Mouse (Mus musculus): ENCODE results near the gene Ggt6.

The Ggt6 gene

DNA sequence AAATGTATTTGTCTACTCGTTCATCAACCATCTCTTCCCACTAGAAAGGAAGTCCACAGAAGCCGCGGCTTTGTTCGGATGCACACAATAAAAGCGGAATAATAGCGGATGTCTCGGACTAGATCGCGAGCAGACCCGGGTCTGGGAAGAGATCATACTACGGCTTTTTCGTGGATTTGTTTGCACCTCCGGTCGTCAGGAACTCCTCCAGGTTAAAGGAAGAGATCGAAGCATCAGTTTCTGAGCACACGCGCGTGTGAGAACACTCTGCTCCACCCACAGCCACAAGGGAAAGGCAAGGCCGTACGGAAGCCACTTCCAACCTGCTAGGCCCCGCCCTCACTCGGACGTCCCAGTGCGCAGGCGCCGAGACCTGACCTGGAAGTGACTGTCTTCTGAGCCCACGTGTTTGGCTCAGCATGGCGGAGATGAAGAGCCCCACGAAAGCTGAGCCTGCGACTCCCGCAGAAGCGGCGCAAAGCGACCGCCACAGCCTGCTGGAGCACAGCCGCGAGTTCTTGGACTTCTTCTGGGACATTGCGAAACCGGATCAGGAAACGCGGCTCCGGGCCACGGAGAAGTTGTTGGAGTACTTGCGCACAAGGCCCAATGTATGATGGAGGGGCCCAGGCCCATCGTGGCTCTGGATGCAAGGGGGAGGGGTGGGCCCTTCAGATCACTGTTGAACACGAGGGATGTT is 5.8 kb downstream of the Ggt6 start, which contains the start of gene Mybbp1a:
Gene Mybbp1a, plus strand, starts transcription at position 391 of the 700 bp plus-strand sequence.
- DNase-seq: peak; percentile 99

DNA sequence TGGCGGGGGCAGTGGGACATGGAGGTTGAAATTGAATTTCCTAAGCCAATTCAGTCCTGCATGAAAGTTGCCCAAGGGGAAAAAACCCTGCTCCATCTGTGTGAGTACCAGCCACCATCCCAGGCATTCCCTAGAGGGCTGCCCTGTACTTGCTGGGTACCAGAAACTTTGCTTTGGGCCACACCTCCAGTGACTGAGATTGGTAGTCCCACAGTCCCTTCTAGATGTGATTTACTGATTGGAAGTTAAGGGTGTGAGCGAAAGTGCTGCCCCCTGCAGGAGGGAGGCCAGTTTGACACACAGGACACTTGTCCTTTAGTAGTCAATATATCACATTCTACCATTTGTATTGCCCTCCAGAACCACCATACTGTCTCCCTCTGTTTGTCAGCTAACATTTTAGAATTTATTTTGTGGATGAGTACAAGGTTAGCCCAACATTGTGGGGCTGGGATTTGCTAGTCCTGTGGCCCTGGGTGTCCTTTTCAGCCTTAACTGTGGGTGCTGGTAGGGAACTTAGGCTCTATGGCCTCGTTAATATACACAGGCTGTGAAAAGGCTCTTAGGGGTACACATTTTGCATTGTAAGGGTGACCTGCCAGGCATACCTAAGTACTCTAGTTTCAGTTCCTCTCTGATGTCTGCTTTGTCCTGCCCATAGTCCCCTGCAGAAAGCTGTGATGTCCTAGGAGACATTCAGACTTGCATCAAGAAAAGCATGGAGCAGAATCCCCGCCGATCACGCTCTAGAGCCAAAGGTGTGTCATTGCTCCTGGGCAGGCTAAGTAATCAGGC is 11.2 kb downstream of the Ggt6 start:
- peak; percentile 73 for DNase-seq

DNA sequence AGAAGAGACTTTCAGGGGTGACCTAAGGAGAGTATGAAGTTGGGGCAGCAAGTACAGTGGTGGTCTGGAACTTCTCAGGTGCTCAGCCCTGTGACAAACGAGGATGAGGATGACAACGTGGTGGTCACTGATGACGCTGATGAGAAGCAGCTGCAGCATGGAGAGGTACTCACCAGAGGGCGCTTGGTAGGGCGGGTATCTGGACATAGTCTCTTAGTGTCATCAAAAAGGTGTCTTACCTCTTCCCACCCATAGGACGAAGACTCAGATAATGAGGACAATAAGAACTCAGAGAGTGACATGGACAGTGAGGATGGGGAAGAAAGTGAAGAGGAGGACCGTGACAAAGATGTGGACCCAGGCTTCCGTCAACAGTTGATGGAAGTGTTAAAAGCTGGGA is 12.1 kb downstream of the Ggt6 start:
- no peak for DNase-seq

DNA sequence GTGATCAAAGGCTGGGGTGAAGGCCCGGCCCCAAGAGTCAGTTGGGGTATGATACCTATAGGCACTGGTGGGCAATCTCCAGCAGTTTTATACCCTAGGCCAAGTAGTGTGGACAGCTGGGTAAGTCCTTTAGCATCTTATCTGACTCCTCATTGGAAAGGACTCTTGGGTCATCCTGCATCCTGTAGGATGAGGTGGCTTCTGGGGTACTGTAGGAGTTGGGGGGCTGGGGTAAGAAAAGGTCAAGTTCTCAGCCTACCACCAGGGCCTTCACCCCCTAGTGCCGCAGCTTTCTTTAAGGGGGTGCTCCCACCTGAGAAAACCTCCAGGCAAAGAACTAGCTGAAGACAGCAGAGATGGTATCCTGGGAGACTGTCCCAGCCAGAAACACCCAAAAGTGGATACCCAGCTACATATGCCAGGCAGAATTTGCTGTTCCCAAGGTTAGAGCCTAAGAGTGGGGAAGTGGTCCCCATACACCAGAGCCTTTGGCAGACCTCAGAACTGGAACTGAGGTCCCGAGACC is 16.9 kb downstream of the Ggt6 start:
- DNase-seq: no peak

- no peak for DNase-seq
Observed at GRCm38 (mm10) chr11:72453105-72453953, 18.0 kb downstream of the Ggt6 start.

- no peak for DNase-seq
Observed at GRCm38 (mm10) chr11:72455694-72456093, 20.4 kb downstream of the Ggt6 start.

DNA sequence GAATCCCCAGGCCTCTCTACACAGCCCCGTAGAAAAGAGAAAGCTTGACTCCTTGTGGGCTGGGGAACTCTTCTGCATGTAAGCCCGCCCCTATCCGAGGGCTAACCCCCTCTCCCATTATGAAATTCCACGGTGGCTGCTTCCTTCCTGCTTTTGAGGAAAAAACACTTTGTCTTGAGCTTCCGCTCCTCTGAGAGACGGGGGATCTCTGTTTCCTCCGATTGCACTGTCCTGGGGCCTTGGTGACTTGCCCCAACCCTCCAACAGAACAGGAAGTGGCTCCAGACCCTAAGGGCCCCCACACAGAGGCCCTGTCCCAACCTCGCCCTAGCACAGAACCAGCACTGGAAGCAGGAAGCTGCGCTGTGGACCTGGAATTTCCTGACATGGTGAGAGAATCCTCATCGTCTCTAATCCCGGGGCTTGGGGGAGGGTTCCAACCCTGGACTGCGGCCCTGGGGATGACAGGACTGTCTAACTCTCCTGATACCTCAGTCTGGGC is 22.7 kb downstream of the Ggt6 start:
- DNase-seq: no peak

DNA sequence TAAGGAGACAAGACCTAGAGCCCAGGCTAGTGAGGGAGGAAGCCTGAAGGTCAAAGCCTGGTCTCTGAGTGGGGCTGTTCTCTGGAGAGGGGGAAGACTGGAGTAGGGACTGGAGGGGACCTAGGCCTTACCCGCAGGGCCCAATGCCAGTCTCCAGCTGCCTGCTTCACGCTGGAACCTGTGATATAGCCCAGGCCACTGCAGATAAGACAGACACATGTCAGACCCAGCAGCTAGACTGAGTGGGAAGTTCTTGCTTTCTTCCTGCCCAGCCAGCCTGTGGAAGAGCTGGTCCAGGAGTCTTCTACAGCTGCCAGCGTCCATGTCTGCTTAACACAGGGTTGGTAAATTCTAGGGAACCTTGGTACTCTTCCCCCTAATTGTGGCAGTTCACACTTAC is 23.2 kb downstream of the Ggt6 start:
- no peak for DNase-seq

DNA sequence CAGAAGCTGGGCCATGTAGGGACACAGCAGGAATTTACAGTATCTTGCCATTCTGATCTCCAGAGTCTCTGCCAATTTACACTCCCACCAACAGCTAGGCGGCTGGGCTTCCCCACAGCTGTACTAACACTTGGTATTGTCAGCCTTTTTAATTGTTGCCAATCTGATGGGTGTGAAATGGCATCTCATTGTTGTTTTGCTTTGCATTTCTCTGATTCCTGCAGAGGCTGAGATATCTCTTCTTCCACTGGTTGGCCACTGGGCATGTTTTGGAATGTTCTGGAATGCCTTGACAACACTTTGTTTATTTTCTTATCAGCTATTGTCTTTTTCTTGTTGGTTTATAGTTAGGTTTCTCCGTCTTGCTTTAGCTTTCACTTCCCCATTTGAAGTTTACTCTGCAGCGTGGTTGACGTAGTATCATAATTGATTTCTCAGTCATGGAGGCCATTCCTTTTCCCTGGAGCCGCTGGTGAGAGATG is 26.2 kb downstream of the Ggt6 start:
- DNase-seq: no peak

DNA sequence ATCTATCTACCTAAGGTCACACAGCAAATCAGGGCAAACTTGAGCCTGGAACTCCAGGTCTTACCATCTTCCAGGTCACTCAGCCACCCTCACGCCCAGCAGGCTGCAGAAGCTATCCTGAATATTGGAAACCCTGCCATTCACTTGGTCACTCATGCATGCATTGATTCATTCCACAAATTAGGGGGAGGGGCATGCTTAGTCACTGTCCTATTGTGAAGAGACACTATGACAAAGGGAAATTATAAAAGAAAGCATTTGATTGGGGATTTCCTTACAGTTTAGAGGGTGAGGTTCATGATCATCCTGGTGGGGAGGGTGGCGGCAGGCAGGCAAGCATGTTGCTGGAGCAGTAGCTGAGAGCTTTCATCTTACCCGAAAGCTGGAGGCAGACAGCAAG is 29.5 kb downstream of the Ggt6 start:
- DNase-seq: no peak

GRCm38 (mm10) chr11:72465978-72466693 is 30.8 kb downstream of the Ggt6 start:
- DNase-seq: no peak

DNA sequence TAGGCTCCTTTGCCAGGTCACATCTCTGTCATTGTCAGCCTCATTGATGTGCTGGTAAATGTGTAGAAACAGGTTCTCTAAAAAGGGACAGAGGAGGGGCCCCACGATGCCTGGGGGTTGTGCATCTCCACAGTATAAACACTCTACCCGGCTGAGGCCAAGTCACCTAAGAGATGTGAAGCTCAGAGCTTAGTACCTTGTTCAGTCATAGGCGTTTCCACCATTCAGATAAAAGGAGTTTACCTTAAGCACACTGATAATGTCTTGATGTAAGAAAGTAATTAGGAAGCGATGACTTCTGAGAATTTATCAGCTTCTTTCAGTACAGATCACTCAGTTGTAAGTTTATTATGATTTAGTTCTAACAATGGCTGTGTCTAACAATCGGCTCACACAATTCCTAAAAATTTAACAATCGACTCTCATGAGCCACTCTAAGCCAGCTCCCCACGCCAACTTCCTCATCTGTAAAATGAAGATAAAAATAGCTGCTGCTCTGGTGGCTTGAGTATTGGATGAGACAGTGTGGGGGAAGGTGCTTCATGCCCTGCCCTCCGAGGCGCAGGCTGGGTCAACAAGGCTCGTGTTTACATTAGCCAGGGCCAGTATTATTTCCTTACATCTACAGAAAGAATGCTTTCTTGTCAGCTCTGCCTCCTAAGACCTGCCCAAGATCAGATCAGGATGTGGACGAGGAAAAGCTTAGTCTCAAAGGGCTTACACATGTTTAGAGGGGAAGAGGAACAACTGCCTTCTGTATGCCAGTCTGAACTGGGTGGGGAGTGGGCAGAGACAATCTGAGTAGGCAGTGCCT is 31.6 kb downstream of the Ggt6 start:
- no peak for DNase-seq

DNA sequence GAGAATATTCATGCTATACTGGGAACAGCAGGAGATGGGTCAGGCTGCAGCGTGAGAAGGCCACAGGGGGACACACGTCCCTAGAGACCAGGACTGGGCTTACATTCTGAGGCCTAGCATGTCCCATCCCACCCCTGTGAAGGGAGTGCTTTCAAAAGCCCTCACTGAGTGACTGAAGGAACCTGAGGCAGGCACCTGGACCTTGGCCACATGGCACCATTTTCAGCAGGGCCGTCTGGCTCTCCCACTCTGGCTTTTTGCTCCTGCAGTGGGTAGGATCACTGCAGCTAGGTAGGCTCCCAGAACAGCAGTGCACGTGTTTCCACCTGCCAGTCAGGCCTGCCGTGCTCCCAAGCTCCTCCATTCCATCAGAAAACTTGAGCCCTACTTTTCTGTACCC is 33.2 kb downstream of the Ggt6 start:
- DNase-seq: no peak

GRCm38 (mm10) chr11:72469217-72469616 is 33.9 kb downstream of the Ggt6 start:
- peak; percentile 11 for DNase-seq

DNA sequence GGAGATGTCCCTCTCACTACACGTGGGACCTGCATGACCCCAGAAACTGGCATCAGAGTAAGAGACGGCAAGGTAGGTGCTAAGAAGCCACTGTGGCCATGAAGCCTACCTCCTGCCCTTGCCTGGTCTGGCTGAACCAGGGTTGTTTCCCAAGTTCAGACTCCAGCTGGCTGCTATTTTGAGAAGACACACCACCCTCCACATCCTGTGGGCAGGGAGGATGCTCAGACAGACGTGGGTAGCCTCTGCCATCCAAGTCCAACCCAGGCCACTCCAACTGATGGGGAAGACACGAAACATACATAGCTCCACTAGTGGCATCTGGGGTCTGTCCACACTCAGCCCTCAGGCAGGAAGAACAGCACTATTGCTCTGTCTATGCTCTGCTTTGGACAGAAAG is 34.7 kb downstream of the Ggt6 start:
- no peak for DNase-seq

DNA sequence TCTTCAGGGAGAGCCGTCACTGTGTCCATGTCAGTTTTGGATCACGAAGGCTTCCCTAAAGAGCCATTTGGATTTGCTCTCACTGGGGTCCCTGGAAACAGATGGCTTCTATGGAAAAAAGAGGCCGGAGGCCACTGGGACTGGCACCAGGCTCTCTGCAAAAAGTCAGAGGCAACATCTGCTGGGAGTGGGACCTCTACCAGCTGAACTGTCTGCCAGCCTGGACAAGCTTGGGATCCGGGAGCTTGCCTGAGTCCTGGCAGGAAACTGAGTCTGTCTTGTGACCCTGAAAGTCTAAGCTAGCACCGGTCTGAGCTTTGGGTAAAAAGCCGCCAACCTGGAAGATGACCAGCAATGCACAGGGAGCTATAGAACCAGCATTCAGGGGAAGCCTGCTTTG is 36.1 kb downstream of the Ggt6 start:
- DNase-seq: no peak

- no peak for DNase-seq
Observed at GRCm38 (mm10) chr11:72473540-72473939, 38.2 kb downstream of the Ggt6 start.

DNA sequence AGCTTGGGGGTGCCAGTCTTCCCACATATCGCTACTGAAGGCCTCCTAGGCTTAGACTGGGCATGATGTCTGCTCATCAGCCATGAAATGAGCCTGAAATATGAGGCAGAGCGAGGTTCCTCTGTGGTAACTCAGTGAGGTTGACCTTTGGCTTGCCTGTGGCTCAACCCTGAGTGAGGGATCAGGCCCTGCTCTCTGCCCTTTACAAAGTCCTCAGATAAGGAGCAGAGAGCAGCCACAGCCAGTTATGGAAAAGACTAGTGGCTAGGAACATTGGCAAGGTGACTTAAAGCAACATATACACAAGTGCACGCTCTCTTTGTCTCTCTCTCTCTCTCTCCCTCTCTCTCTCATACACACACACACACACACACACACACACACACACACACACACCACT is 39.6 kb downstream of the Ggt6 start:
- DNase-seq: no peak

GRCm38 (mm10) chr11:72475408-72475807 is 40.1 kb downstream of the Ggt6 start:
- no peak for DNase-seq

- no peak for DNase-seq
Observed at GRCm38 (mm10) chr11:72476074-72476625, 40.8 kb downstream of the Ggt6 start.

DNA sequence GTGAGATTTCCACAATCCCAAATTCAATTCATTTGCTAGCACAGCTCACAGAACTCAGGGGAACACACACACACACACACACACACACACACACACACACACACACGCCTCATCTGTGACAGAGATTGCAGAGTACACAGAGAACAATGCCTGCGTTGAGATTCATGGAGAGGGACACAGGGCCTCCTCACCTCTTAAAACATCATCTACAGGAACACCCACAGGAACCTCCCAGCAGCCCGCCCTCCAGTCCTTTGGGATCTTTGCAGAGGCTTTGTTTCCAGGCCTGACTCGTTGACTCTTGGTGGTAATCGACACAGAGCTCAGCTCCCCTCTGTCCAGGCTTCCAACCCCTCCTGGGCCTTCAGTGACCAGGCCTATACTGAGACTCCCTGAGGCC is 41.9 kb downstream of the Ggt6 start:
- no peak for DNase-seq

All from thymus, postnatal 4 days (tissue).